24 mouse cellular contexts compared by ENCODE assay signal in genomic region chr15:101392251-101392650, GRCm38 (mm10). TPM values are rescaled to one million over a fixed set of nuclear protein-coding genes. Genes with fewer than 3 reads are reported as not detected.
"Had no signal": no experiment of that assay in that cellular context is flagged by ENCODE, and none has a peak within 500 bp of the region (broad histone marks: within the 10 kb centered on the region; RNA-seq: fewer than 3 reads in every experiment).

No protein-coding gene starts in this region.

- H3K27me3 ChIP-seq: kidney, embryonic 15.5 days; limb, embryonic 12.5 days; liver, embryonic 15.5 days; lung, embryonic 15.5 days; midbrain, embryonic 13.5 days had no signal

- H3K36me3 ChIP-seq: kidney, embryonic 15.5 days; limb, embryonic 12.5 days; liver, embryonic 12.5 days; liver, embryonic 15.5 days; lung, embryonic 15.5 days; midbrain, embryonic 10.5 days; midbrain, embryonic 13.5 days had no signal

- H3K4me1 ChIP-seq: liver, embryonic 15.5 days; midbrain, embryonic 10.5 days; midbrain, embryonic 13.5 days had no signal

- H3K4me3 ChIP-seq: kidney, embryonic 15.5 days; limb, embryonic 12.5 days; liver, embryonic 12.5 days; liver, embryonic 15.5 days; lung, embryonic 15.5 days; megakaryocyte, embryonic 14.5 days; midbrain, embryonic 10.5 days; midbrain, embryonic 13.5 days had no signal

- H3K27ac ChIP-seq: kidney, embryonic 15.5 days; limb, embryonic 12.5 days; liver, embryonic 12.5 days; liver, embryonic 15.5 days; lung, embryonic 15.5 days; midbrain, embryonic 10.5 days; midbrain, embryonic 13.5 days; stomach, postnatal 0 days had no signal

- DNase-seq: kidney, adult 8-10 months; kidney, postnatal 14 days; kidney, postnatal 4 days; liver; lung, adult 18-20 months; lung, postnatal 10 days; lung, postnatal 36 days; right cerebral cortex, postnatal 4 days; thymus, adult 2 months; thymus, postnatal 14 days; thymus, postnatal 4 days had no signal

RNA-seq across cellular contexts. Expression of gene Krt80, which starts 22.3 kb away (rescaled TPM):
- polyA plus RNA-seq: neural tube, embryonic 11.5 days had no signal

RNA-seq across cellular contexts. Expression of gene Krt87, which starts 46.4 kb away (rescaled TPM):
- polyA plus RNA-seq: kidney, embryonic 15.5 days; liver, embryonic 12.5 days; liver, embryonic 15.5 days; midbrain, embryonic 10.5 days; neural tube, embryonic 11.5 days had no signal

RNA-seq across cellular contexts. Expression of gene Krt88, which starts 55.3 kb away (rescaled TPM):
- polyA plus RNA-seq: limb, embryonic 12.5 days; liver, embryonic 12.5 days; liver, embryonic 15.5 days; lung, embryonic 15.5 days; midbrain, embryonic 10.5 days; midbrain, embryonic 13.5 days; midbrain, embryonic 16.5 days; neural tube, embryonic 11.5 days; neural tube, embryonic 14.5 days; stomach, embryonic 14.5 days; stomach, postnatal 0 days; thymus, adult 2 months had no signal
